Mouse (Mus musculus) cerebral cortex, adult 2 months (tissue): Measurements from ENCODE around the gene Cylc2.

Experiments
- WGBS: fragments of 180-500 bp; shearing (Covaris S2); methylation state at CpG from one replicate; pipeline ENCODE4 v1.1.7; 2018; 5-methylcytosine and 5-hydroxymethylcytosine counted together

Cylc2 gene

DNA sequence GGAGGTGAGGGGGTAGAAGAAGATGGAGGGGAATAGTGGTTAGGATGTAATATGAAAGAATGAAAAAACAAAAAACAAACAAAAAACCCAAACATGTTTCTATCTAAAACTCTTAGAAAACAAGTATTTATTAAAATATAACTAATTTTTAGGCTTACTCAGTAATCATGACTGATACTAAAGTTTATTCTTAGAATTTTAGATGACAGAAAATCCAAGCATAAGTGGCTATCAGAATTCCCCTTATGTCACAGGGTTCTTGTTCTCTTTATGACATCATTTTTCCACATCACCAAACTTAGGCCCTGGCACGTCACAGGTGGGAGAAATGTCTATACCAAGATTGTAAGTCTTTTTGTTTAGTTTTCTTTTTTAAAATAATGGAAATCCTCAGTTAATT lies at the start of gene Cylc2:
Cylc2 (plus strand) TSS at position 301 of the 400 bp plus-strand sequence.
- WGBS = 81% methylated on average over 1 of the region's 1 CpGs
